Mouse (Mus musculus): ENCODE data around the gene Sirt7.

The Sirt7 gene

DNA sequence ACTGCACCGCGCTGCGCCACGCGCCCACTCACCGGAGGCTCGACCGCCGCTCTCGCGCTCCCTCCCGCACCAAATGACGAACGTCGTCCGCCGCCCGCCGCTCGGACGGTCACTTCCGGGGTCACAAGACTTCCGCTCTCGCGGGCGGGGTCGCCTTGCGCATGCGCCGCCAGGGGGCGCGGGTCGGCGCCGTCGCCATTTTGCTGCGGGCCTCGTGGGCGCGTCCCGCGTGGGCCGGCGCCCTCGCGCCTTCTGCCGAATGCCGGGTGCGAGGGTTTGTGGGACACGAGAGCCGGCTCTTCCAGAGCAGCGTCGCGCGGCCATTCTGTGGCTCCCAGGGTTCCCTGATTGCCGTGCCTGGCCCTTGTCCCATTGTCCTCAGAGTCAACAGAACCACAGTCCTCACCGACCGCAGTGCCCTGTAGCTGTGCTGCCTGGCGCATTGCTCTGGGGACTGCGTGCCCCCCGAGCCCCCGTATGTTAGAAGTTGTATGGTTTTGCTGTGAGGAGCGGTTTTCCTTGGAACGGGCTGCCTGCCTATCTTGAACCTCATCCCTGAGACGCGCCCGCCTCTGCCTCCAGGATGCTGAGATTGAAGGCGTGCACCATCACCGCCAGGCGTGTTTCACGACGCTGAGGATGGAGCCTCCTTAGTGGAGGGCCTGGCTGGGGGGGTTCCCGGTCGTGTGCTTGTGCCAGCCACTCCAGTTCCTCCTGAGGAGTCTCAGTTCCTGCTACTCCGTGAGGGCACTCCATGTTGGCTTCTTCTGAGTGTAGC, 43.4 kb downstream of the Sirt7 start, which contains the start of gene Arhgdia:
Gene Arhgdia, minus strand, starts transcription at position 135 of the 778 bp plus-strand sequence.
- DNase-seq, result peak; percentile 83 to 92

DNA sequence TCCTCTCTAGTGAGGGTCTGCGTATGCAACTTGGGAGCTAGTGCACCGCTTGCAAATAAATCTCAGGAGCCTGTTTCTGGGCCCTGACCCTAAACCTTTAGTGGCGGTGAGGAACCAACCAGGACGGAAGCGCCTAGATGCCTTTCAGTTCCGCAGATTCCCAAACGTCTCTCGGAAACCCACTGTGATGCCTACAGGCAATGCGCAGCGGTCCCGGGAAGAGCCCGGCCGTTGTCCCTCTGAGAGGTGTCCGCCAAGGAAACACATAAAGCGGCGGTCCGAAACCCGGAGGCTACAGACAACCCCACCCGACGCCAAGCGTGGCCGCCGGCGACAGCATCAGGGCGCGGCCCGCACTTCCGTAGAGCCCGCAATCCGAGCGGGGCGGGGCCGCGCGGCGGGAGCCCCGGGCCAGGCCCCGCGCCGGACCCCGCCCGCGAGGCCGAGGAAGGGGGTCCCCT, 44.1 kb downstream of the Sirt7 start:
- peak; percentile 36 to 61 for DNase-seq

DNA sequence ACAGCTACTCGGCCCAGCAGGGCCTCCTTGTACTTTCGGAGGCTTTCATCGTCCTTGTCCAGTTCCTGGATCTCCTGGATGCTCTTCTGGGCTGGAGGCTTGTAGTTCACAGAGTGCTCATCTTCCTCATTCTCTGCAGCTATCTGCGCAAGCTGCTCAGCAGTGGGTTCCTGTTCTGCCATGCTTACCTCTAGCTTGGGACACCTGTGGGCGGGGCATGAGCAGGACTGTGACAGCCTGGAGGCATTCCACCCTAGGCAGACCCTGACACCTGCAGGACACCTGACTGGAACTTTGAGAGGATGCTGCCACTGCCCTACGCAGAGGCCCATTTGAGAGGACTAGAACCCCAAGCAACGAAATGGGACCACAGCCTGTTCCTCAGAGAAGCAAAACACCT, 44.9 kb downstream of the Sirt7 start:
- peak in 1 of 2 experiments; percentile 24 for DNase-seq

DNA sequence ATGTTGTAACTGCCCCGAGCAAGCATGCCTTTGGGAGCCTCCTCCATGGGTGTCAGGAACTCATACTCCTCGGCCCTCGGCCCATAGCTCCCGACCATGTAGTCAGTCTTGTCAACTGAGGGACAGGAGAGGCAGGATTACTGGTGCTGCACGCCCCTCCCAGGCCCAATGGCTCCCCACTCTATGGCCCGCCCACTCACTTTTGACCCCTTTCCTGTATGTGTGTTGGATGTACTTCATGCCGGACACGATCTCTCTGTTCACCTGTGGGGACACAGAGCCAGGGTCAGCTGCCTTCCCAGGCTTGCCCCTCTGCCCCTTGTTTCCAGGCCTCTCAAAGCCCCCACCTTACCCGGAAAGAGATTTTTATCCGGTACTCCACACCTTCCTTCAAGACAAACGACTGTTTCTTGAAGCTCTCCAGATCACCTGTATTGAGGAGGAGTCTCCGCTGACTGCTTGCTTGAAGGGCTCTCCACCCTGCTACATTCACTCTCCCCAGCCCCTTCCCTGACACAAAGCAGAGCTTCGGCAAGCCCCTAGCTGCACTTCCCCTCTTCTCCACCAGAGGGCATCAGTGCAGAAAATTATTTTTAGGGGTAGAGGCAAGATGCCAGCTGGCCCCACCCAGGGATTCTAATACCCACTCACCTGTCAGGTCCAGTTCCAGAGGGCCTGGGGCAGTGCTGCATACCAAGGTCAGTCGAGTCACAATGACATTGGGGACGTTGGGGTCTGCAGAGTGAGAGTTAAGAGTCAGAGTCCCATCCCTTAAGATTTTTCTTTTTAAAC, 45.5 kb downstream of the Sirt7 start:
- DNase-seq, result peak; percentile 70 to 79

DNA sequence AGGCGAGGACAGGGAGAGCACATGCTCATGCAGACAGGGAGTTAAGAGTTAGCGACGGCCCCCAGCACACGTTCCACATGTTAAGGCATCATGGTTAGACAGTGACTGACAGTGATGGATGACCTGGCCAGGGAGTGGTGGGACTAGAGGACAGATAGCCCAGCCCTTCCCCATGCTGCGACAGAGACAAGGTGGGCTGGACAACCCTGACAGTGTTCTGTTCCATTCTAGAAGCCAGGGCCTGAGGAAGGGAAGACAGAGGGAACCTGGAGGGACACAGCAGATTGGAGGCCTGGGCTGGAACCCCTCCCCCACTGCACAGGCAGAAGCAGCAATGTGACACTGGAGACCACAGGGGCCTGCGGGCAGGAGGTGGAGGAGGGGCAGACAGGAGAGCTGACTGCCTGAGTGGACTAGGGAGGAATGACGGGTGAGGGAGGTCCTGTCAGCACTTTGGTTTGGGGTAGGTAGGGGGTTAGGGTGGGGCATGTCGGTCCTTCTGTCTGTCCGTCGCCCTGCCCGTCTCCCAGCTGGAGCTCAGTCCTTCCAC, 46.3 kb downstream of the Sirt7 start:
- peak; percentile 19 to 33 for DNase-seq

DNA sequence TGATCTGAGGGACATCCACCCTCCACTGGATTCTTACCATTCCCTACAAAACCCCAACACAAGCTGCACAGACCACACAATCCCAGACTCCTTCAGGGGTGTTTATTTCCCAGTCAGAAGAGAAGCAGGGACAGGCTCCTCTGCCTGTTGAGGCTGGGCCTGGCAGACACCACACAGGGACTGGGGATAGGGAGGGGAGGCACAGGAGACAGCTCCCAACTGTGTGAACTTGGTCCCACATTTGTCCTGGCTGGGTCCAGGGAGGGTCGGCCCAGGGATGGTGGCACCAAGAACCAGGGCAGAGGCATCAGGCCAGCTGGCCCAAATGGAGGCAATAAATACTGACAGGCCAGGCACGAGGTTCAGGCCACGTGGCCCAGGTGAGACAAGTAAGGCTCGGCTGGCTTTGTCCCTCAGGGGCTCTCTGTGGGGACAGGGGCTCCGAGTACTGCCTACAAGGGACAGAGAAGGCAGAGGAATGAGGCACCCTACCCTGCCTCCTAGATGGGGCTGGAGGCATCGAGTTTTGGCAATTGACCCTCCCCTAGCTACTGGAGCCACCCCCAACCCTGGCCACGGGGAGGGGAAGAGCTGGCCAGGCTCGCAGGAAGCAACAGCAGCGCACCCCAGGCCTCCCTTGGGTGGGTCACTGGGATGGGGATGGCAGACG, 46.9 kb downstream of the Sirt7 start:
- DNase-seq, result no peak

DNA sequence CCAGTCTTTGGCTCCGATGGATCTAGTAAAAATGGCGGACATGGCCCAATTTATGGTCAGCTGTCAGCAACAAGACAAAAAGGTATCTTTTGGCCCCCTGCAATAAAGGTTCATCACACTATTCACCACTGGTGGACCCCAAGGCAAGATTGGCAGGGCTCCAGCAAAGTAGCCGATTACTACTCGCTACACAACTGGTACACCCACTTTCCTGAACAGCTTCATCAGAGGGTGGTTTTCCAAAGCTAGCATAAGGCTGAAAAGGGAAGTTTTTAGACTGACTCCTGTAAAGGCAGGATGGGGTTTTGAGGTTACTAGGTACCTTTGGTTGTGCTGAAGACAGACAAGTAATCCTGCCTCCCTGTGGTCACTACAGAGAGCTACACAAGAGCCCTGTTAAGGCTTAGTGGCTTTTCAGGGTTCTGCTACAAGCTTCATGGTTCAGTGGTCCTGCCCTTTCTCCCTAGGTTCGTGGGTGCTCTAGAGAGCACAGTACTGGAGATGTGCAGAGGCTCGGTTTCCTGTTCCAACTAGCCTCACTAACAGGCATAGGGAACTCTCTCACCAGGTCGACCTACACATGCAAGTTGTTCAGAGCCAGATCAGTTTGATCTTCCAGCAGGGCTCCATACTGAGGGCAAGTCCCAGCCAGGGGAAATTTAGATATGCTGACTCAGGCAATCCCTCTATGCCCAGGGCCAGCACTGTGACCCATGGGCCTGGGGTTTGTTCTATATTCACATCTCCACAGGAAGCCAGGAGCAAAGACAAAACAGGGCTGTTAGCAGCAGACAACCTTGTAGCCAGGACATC, 47.6 kb downstream of the Sirt7 start:
- peak in 1 of 2 experiments; percentile 39 for DNase-seq

DNA sequence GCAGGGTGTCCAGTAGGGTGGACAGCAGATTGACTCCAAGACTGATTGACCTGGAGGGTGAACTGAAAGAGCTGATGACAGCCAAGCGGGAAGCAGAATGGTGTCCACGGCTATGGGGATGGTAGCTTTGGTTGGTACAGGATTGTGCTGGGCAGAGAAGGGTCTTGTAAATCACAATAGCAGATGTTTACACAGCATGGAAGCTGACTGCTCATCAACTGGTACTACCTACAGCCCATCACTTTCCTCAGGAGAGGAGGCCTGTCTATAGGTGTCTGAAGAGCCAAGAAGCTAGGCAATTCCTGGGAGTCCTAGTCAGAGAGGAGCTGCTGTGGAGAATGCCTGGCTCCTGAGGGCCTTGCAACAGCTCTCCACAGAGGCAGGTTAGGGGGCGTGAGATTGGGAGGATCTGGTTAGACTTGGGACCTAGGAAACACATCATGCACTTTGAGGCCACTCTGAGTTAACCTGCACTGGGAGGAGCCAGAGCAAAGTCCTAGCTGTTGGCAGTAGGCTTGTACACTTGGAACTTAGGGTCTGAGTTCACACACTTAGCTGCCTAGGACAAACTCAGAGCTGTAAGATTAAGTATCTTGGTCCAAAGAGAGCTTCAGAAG, 48.6 kb downstream of the Sirt7 start:
- no peak for DNase-seq

DNA sequence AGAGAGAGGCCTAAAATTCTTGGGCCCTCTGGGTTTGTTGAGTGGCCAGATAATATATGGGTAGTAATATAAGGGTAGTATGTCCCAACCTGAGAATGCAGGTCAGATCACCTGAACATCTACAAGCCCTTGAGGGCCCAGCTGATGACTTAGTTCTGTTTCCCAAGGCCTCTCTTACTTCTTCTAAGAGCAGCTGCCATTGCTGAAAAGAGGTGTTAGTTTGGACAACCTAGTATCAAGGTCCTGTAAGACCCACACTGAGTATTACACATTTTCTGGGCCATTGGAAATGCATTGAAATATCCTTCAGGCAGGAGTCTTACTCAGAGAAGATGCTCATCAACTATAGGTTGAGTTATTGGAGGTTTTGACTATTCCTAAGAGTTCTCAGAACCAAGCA, 49.1 kb downstream of the Sirt7 start:
- DNase-seq, result no peak

DNA sequence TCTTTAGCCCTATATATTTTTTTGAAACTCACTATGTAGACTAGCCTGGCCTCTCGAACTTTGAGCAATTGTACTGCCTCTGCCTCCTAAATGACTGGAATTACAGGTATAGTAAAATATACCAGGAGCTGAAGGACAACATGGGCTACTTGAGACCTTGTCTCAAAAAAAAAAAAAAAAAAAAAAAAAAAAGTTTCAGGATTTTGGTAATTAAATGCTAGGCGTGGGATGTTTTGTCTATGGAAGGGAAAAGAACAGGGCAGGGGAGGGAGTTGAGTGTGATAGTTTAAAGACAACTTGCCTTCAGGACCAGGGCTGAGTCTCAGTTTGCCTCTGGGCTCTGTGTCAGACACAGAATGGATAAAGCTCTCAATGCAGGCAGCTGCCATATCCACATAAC, 50.0 kb downstream of the Sirt7 start:
- no peak for DNase-seq

DNA sequence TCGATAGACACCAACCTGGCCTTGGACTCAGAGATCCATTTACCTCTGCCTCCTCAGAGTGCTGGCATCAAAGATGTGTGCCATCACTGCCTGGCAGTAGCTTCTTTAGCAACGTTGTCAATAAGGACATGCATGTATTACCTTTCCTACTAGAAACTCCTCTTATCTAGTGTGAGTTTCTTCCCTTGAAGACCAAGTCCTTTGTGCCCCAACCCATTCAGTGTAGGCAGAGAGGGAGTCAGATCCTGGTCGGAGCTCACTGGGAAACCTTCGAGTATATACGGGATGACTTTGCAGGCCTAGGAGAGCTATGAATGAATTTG, 50.8 kb downstream of the Sirt7 start:
- no peak for DNase-seq

DNA sequence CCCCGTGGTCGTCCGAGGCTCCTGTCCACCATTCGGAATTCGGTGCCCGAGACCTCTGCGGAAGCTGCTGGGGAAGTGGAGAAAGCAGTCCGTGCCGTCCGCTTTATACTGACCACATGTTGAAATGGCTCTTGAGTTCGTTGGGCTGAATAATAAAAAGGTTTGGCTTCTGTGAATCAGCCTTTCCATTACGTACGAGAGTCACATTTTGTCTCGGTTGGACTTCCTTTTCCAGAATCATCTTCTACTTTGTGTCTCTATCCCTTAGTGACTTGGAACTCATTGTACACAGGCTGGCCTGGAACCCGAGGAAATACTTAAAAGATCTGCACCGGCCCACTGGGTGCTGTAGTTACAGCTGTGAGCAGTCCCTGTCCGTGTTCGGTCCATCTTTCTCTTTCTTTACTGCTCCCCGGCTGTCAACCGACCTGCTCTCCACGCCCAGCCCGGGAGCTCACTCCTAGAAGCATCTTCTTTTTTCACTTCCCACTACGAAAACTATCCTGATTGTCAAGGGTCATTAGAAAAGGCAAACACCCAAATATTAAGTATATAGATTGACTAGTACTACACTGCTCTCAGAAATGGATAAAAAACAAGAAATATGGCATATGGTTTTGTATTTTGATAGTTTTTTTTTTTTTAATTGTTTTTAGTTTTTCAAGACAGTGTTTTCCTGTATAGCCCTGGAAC, 51.3 kb downstream of the Sirt7 start:
- no peak for DNase-seq

DNA sequence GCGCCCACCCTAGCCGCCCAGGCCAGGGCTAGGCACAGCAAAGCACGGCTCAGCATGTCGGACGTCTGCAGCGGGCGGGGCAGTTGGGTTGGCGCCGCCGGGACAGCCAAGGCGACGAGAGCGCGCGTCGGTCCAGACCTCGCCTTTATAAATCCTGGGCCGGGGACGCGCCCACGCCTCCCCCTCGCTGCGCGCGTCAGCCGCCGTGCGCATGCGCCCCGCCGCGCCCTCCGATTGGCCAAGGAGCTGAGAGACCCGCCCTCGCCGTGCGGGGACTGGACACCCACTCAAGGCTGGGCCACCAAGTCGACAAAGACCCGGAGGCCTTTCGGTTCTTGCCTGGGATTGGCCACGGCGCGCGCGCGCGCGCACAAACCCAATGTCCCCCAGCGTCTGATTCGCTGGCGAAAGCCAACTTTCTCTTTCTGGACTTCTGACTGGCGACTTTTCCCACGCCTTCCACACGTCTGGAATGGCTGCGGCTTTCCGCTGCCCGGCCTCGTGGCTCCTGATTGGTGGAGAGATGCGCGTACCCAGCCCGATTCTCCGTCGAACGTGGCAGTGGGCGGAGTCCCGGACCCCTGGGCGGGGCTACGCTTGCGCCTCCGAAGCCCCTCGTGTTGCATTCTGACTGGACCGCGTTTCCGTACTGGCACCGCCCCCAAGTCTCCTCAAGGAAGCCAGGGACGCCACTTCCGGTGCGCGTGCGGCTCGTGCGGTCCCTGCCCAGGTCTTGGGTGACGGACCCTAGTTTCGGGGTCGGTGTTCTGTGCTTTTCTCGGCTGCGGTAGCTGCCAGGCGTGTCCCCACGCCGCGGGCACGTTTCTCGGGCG, 52.1 kb downstream of the Sirt7 start, which contains the start of gene P4hb:
Gene P4hb, minus strand, starts transcription at position 502 of the 833 bp plus-strand sequence.
- peak; percentile 100 for DNase-seq

DNA sequence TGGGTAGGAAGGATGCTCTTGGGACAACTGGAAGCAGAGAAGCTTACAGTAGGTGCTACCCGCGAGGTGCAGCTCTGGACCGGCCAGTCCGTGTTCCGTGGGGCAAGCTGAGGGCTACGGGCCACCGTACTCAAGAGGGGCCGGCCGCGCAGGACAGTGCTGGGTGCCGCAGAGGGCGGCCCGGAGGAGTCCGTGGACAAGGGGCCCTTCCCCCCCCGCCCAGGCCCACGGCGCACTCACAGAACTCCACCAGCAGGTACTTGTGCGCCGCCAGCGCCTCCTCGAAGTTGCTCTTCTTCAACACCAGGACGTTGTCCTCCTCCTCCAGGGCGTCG, 52.7 kb downstream of the Sirt7 start:
- DNase-seq, result no peak

DNA sequence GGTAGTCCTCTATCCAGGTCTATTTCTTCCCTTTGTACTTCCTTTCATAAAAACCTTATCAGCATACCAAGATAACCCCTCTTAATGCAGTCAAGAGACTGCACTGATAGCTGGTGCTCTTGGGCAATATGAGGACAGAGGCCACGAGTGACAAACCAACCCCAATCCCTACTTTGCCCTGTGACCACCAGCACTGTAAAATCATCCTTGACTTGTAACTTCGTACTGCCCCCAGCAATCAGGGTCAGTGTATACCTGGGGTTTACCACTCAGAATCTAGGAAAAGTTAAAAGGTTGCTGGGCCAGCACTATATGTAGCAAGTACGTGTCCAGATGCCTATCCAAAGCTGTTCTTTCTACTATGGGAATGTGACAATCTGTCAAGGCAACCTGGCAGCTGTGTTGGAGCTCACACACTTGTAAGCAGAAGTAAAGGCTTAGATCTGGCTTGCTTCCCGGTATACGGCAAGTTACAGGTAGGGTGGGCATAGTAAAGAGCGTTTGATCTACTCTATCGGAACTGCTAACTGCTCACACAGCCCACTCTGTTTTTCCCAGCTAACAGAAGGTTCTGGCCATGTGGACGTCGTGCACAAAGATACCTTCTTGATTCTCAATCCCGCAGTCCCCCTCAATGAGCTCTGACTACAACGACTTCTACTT, 53.2 kb downstream of the Sirt7 start:
- peak in 1 of 2 experiments; percentile 18 for DNase-seq

DNA sequence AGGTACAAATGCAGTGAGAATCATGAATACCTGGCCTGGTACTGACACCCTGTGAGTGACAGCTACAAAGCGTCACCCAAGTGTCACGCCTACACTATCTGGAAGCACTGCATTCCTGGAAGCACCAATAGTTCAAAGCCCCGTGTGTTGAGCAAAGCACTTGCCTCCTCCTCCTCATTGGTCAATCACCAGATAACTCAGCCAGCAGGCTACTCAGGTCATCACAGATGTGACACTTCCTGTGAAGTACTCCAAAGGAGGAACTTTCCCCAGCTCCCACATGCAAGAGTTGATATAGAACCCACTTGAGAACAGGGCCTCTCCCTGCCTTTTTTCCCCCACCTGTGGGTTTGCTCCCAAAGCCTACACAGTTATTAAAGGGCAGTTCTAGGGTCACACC, 53.9 kb downstream of the Sirt7 start:
- DNase-seq, result no peak
